Mouse (Mus musculus): ENCODE measurements around the gene Fam189a2. TPM values are rescaled to one million over a fixed set of nuclear protein-coding genes. Genes with fewer than 3 reads are reported as not detected.

The Fam189a2 gene
- total RNA-seq, 2 experiments from 2014 or later = 9.7 to 10.4 TPM

- H3K4me3 ChIP-seq = no peak overlapping the region
- no peak for TF ChIP-seq CTCF (IDR thresholded peaks at IDR 0.05)
- DNase-seq (ENCODE audit: extremely low spot score in 1 of 2, low spot score in 2 of 2) = no peak
- H3K27ac ChIP-seq = no peak overlapping the region
- intact Hi-C loops (cut with DNase I) = no loop called here
These were observed 75.4 kb downstream of the Fam189a2 start for GRCm38 (mm10) chr19:23955461-23955860.

- Histone ChIP-seq H3K27ac (no peak overlapping the region), H3K4me3 (no peak overlapping the region)
- no peak for DNase-seq (ENCODE audit: extremely low spot score in 1 of 2, low spot score in 2 of 2)
- intact Hi-C loops (cut with DNase I) = no loop called here
- TF ChIP-seq CTCF (IDR thresholded peaks at IDR 0.05) = no peak
These were observed 82.4 kb downstream of the Fam189a2 start for GRCm38 (mm10) chr19:23948301-23949000.

- Histone ChIP-seq H3K27ac (no peak overlapping the region), H3K4me3 (no peak overlapping the region)
- intact Hi-C loops (cut with DNase I) = no loop called here
- no peak for TF ChIP-seq CTCF (IDR thresholded peaks at IDR 0.05)
- DNase-seq (ENCODE audit: extremely low spot score in 1 of 2, low spot score in 2 of 2) = no peak
These were observed 82.9 kb downstream of the Fam189a2 start for GRCm38 (mm10) chr19:23947871-23948270.

GRCm38 (mm10) chr19:23946751-23947150, 84.1 kb downstream of the Fam189a2 start:
- Histone ChIP-seq H3K27ac (no peak overlapping the region), H3K4me3 (no peak overlapping the region)
- no peak for DNase-seq (ENCODE audit: extremely low spot score in 1 of 2, low spot score in 2 of 2)
- no peak for TF ChIP-seq CTCF (IDR thresholded peaks at IDR 0.05)
- intact Hi-C loops (cut with DNase I) = no loop called here

GRCm38 (mm10) chr19:23946026-23946685, 84.7 kb downstream of the Fam189a2 start:
- intact Hi-C loops (cut with DNase I) = no loop called here
- no peak overlapping the region for H3K4me3 ChIP-seq
- H3K27ac ChIP-seq = no peak overlapping the region
- DNase-seq (ENCODE audit: extremely low spot score in 1 of 2, low spot score in 2 of 2) = no peak
- TF ChIP-seq CTCF (IDR thresholded peaks at IDR 0.05) = no peak

GRCm38 (mm10) chr19:23942886-23943285, 87.9 kb downstream of the Fam189a2 start:
- no peak for DNase-seq (ENCODE audit: extremely low spot score in 1 of 2, low spot score in 2 of 2)
- H3K27ac ChIP-seq = no peak overlapping the region
- no peak overlapping the region for H3K4me3 ChIP-seq
- intact Hi-C loops (cut with DNase I) = no loop called here
- TF ChIP-seq CTCF (IDR thresholded peaks at IDR 0.05) = no peak

GRCm38 (mm10) chr19:23941422-23941949, 89.3 kb downstream of the Fam189a2 start:
- Histone ChIP-seq H3K4me3 (no peak overlapping the region), H3K27ac (no peak overlapping the region)
- DNase-seq (ENCODE audit: extremely low spot score in 1 of 2, low spot score in 2 of 2) = no peak
- TF ChIP-seq CTCF (IDR thresholded peaks at IDR 0.05) = no peak
- intact Hi-C loops (cut with DNase I) = no loop called here

- TF ChIP-seq CTCF (IDR thresholded peaks at IDR 0.05) = no peak; the same call in none of the 2 replicates
- DNase-seq (ENCODE audit: extremely low spot score in 1 of 2, low spot score in 2 of 2) = peak; percentile 55 to 64
- Histone ChIP-seq H3K27ac (no peak overlapping the region), H3K4me3 (no peak overlapping the region)
- intact Hi-C loops (cut with DNase I) = no loop called here
These were observed 100.0 kb downstream of the Fam189a2 start for GRCm38 (mm10) chr19:23930826-23931225.

GRCm38 (mm10) chr19:23925541-23925940, 105.3 kb downstream of the Fam189a2 start:
- H3K27ac ChIP-seq = no peak overlapping the region
- H3K4me3 ChIP-seq = no peak overlapping the region
- no peak for TF ChIP-seq CTCF (IDR thresholded peaks at IDR 0.05)
- no peak for DNase-seq (ENCODE audit: extremely low spot score in 1 of 2, low spot score in 2 of 2)
- intact Hi-C loops (cut with DNase I) = no loop called here

- intact Hi-C loops (cut with DNase I) = loop anchor here (5.0 kb wide), 1 partner anchor 62 kb away; no protein-coding TSS in a partner anchor
- H3K4me3 ChIP-seq = no peak overlapping the region
- no peak for TF ChIP-seq CTCF (IDR thresholded peaks at IDR 0.05)
- no peak for DNase-seq (ENCODE audit: extremely low spot score in 1 of 2, low spot score in 2 of 2)
- H3K27ac ChIP-seq = no peak overlapping the region
These were observed 106.0 kb downstream of the Fam189a2 start for GRCm38 (mm10) chr19:23924791-23925190.

GRCm38 (mm10) chr19:23924057-23924456, 106.8 kb downstream of the Fam189a2 start:
- no peak overlapping the region for H3K27ac ChIP-seq
- no peak overlapping the region for H3K4me3 ChIP-seq
- no peak for DNase-seq (ENCODE audit: extremely low spot score in 1 of 2, low spot score in 2 of 2)
- no peak for TF ChIP-seq CTCF (IDR thresholded peaks at IDR 0.05)
- intact Hi-C loops (cut with DNase I) = loop anchor here (5.0 kb wide), 1 partner anchor 62 kb away; no protein-coding TSS in a partner anchor

Other genes starting within 250 kb of the Fam189a2 start
- gene Tjp2, start 194.0 kb upstream of the Fam189a2 start, total RNA-seq (2021) = 10 to 100 TPM; 16.5 to 19.1 TPM
- 1 to 10 TPM; 5.9 to 8.1 TPM for gene Fxn, start 249.6 kb upstream of the Fam189a2 start, total RNA-seq (2021)